Mouse (Mus musculus) heart, postnatal 14 days (tissue): ENCODE measurements around the gene Klhl22. TPM values are rescaled to one million over a fixed set of nuclear protein-coding genes. Genes with fewer than 3 reads are reported as not detected.
"Not testable (repeated sequence)": the region's sequence is repeated elsewhere in the genome, so short reads cannot be mapped to it uniquely, and the experiment has no call there.

Experiments used
- DNase-seq, 2 experiments: peaks; one replicate each; pipeline ENCODE4 v3.0.0; 2021 to 2022
- intact Hi-C: fragments of 180-260 bp; cut with DNase I; formaldehyde crosslinking; loops from one replicate; pipeline ENCODE4 v1.15.1; 2025
- long read RNA-seq, 2 experiments: library from polyadenylated mRNA; stranded (forward); transcript quantifications; one replicate each; pipeline ENCODE4 v2.0.0; 2021
- total RNA-seq, 2 experiments: library from RNA; stranded (reverse); gene quantifications; 2 replicates each; pipeline ENCODE4 v1.2.3; 2021

The Klhl22 gene
- total RNA-seq: 10 to 100 TPM; 18.2 to 21.7 TPM
- long read RNA-seq, experiment 1, transcript Klhl22-207 (7 exons, 2,544 nt): major isoform, 5 of 35 reads
- long read RNA-seq, experiment 1, partial matches to known transcripts: 7 of 35 reads
- long read RNA-seq, experiment 1, other reads (novel, unspliced or antisense): 23 of 35 reads
- long read RNA-seq, experiment 2, partial matches to known transcripts: 5 of 37 reads
- long read RNA-seq, experiment 2, other reads (novel, unspliced or antisense): 28 of 37 reads

- intact Hi-C loops: no loop called here
- DNase-seq: peak; percentile 94 to 95
Observed at GRCm38 (mm10) chr16:17759344-17759773, at the start of gene Klhl22. Klhl22 (plus strand) TSS chr16:17759618.

- intact Hi-C loops: no loop called here
- no peak for DNase-seq
Observed at GRCm38 (mm10) chr16:17717791-17718190, 41.6 kb upstream of the Klhl22 start.

- intact Hi-C loops: no loop called here
- DNase-seq: no peak
Observed at GRCm38 (mm10) chr16:17721114-17721808, 38.2 kb upstream of the Klhl22 start.

GRCm38 (mm10) chr16:17721822-17722460, 37.5 kb upstream of the Klhl22 start:
- DNase-seq: no peak
- intact Hi-C loops: no loop called here

- intact Hi-C loops: no loop called here
- peak; percentile 88 to 90 for DNase-seq
Observed at GRCm38 (mm10) chr16:17722461-17723324, 36.7 kb upstream of the Klhl22 start.

GRCm38 (mm10) chr16:17723325-17723626, 36.1 kb upstream of the Klhl22 start:
- intact Hi-C loops: no loop called here
- no peak for DNase-seq

GRCm38 (mm10) chr16:17724448-17724847, 35.0 kb upstream of the Klhl22 start:
- DNase-seq: no peak
- intact Hi-C loops: no loop called here

- intact Hi-C loops: loop anchor here (2.0 to 5.0 kb wide), 2 partner anchors 81 to 170 kb away; partner anchors contain the start of gene Ccdc74a
- DNase-seq: peak; percentile 24 to 55
Observed at GRCm38 (mm10) chr16:17727179-17727861, 32.1 kb upstream of the Klhl22 start.

GRCm38 (mm10) chr16:17729974-17730373, 29.4 kb upstream of the Klhl22 start:
- intact Hi-C loops: loop anchor here (5.0 kb wide), 1 partner anchor 173 kb away; no protein-coding TSS in a partner anchor
- DNase-seq: no peak

GRCm38 (mm10) chr16:17732021-17732420, 27.4 kb upstream of the Klhl22 start:
- intact Hi-C loops: no loop called here
- DNase-seq: no peak

- intact Hi-C loops: no loop called here
- DNase-seq: no peak
Observed at GRCm38 (mm10) chr16:17732431-17732830, 27.0 kb upstream of the Klhl22 start.

- DNase-seq: no peak
- intact Hi-C loops: no loop called here
Observed at GRCm38 (mm10) chr16:17732841-17733340, 26.5 kb upstream of the Klhl22 start, which contains the start of gene Med15. Med15 (minus strand) TSS chr16:17732891.

GRCm38 (mm10) chr16:17733646-17734045, 25.8 kb upstream of the Klhl22 start:
- DNase-seq: no peak
- intact Hi-C loops: no loop called here

GRCm38 (mm10) chr16:17734872-17735271, 24.5 kb upstream of the Klhl22 start:
- intact Hi-C loops, DNase-seq: not testable (repeated sequence)

- intact Hi-C loops: no loop called here
- no peak for DNase-seq
Observed at GRCm38 (mm10) chr16:17736156-17736555, 23.3 kb upstream of the Klhl22 start.

- intact Hi-C loops: no loop called here
- no peak for DNase-seq
Observed at GRCm38 (mm10) chr16:17740080-17740479, 19.3 kb upstream of the Klhl22 start.

- no peak for DNase-seq
- intact Hi-C loops: no loop called here
Observed at GRCm38 (mm10) chr16:17742810-17743209, 16.6 kb upstream of the Klhl22 start.

GRCm38 (mm10) chr16:17743279-17743678, 16.1 kb upstream of the Klhl22 start:
- DNase-seq: peak in 1 of 2 experiments; percentile 25
- intact Hi-C loops: no loop called here

- DNase-seq: peak; percentile 26 to 34
- intact Hi-C loops: loop anchor here (1.0 kb wide), 1 partner anchor 68 kb away; no protein-coding TSS in a partner anchor
Observed at GRCm38 (mm10) chr16:17744536-17744935, 14.9 kb upstream of the Klhl22 start.

GRCm38 (mm10) chr16:17745067-17745466, 14.4 kb upstream of the Klhl22 start:
- DNase-seq: no peak
- intact Hi-C loops: no loop called here
